Mouse (Mus musculus) stomach, postnatal 0 days (tissue): ENCODE results near the gene Olfr1316. TPM values are rescaled to one million over a fixed set of nuclear protein-coding genes. Genes with fewer than 3 reads are reported as not detected.

Experiments
- ATAC-seq: fragments of 200-750 bp; cut with Nextera tagmentation; 2 replicates; pipeline ENCODE4 v1.8.0; 2017; ENCODE audit not compliant: low FRiP score, low TSS enrichment
- DNase-seq: peaks from one replicate; pipeline ENCODE4 v3.0.0-alpha.2; 2016; ENCODE audit warnings: low spot score
- H3K27ac ChIP-seq: fragments of 300-500 bp; sonication (generic); replicated peaks from 2 replicates; pipeline ENCODE4 v1.5.1; 2014; ENCODE audit warnings: mild to moderate bottlenecking, control low read depth
- H3K27me3 ChIP-seq: fragments of 300-500 bp; sonication (generic); 2 replicates; pipeline ENCODE4 v1.6.1; 2014; ENCODE audit warnings: low read length; ENCODE audit not compliant: control insufficient read depth, insufficient read depth
- H3K36me3 ChIP-seq: fragments of 300-500 bp; sonication (generic); 2 replicates; pipeline ENCODE4 v1.6.1; 2014; ENCODE audit warnings: low read length, mixed read lengths; ENCODE audit not compliant: control insufficient read depth, insufficient read depth
- H3K4me1 ChIP-seq: fragments of 300-500 bp; sonication (generic); replicated peaks from 2 replicates; pipeline ENCODE4 v1.6.1; 2014; ENCODE audit warnings: antibody characterized with exemption; ENCODE audit not compliant: control insufficient read depth, insufficient read depth
- H3K4me2 ChIP-seq: fragments of 300-500 bp; sonication (generic); replicated peaks from 2 replicates; pipeline ENCODE4 v1.6.1; 2014; ENCODE audit warnings: low read depth, mild to moderate bottlenecking, control low read depth, moderate library complexity
- H3K4me3 ChIP-seq: fragments of 300-500 bp; sonication (generic); 2 replicates; pipeline ENCODE4 v1.5.1; 2014; ENCODE audit warnings: low read depth, low read length, control low read depth
- H3K9ac ChIP-seq: fragments of 300-500 bp; sonication (generic); 2 replicates; pipeline ENCODE4 v1.6.1; 2014; ENCODE audit warnings: mild to moderate bottlenecking, low read length, control low read depth, mixed read lengths
- H3K9me3 ChIP-seq: fragments of 300-500 bp; sonication (generic); 2 replicates; pipeline ENCODE4 v1.6.1; 2016; ENCODE audit warnings: low read length; ENCODE audit not compliant: control insufficient read depth
- CTCF ChIP-seq: IDR thresholded peaks from 2 replicates; pipeline ENCODE4 v1.5.1; 2016; ENCODE audit warnings: antibody characterized with exemption, low read depth, mild to moderate bottlenecking, moderate library complexity
- EP300 ChIP-seq: optimal IDR thresholded peaks from 2 replicates; pipeline ENCODE3; 2016; ENCODE audit warnings: antibody characterized with exemption
- WGBS: fragments of 180-500 bp; shearing (Covaris S2); extraction: QIAGEN DNeasy Blood & Tissue Kit; methylation state at CpG from one replicate; pipeline ENCODE4 v1.1.7; 2014; 5-methylcytosine and 5-hydroxymethylcytosine counted together
- polyA plus RNA-seq: library from polyadenylated mRNA; unstranded; fragments of >200 nt; fragmentation: Nextera tagmentation; extraction: Ambion mirVana; gene quantifications from 2 replicates; pipeline ENCODE4 v1.2.1, GENCODE M21; 2015

The Olfr1316 gene
- polyA plus RNA-seq, result not detected in 2 replicates

- H3K9me3 ChIP-seq, result no peaks in the 10 kb centered on the region
- WGBS, result 83% methylated on average over 2 of the region's 2 CpGs
- H3K27me3 ChIP-seq, result no peaks in the 10 kb centered on the region
- H3K4me1 ChIP-seq, result no peaks in the 10 kb centered on the region
- ATAC-seq (no peak), DNase-seq (no peak)
- H3K27ac ChIP-seq, result no peak within 1 kb of the TSS
- H3K4me3 ChIP-seq, result no peak within 1 kb of the TSS
- H3K9ac ChIP-seq, result no peak within 1 kb of the TSS
- no peak within 1 kb of the TSS for H3K4me2 ChIP-seq
- H3K36me3 ChIP-seq, result no peaks in the 10 kb centered on the region
- TF ChIP-seq CTCF (no peak), EP300 (no peak)
Observed at GRCm38 (mm10) chr2:112134877-112135276, at the start of gene Olfr1316. Gene Olfr1316 (minus strand): TSS chr2:112134977.

- no peaks in the 10 kb centered on the region for H3K9me3 ChIP-seq
- H3K4me3 ChIP-seq, result no peak within 1 kb of the TSS
- no peaks in the 10 kb centered on the region for H3K36me3 ChIP-seq
- no peaks in the 10 kb centered on the region for H3K4me1 ChIP-seq
- no peak for ATAC-seq
- no peak within 1 kb of the TSS for H3K4me2 ChIP-seq
- DNase-seq, result no peak
- no peaks in the 10 kb centered on the region for H3K27me3 ChIP-seq
- no peak within 1 kb of the TSS for H3K9ac ChIP-seq
- TF ChIP-seq CTCF (no peak), EP300 (no peak)
- H3K27ac ChIP-seq, result no peak within 1 kb of the TSS
Observed at GRCm38 (mm10) chr2:112153898-112154297, 19.1 kb upstream of the Olfr1316 start, which contains the start of gene Olfr1318. Gene Olfr1318 (plus strand): TSS chr2:112154198.

- no peaks in the 10 kb centered on the region for H3K27me3 ChIP-seq
- WGBS, result 69% methylated on average over 2 of the region's 2 CpGs
- ATAC-seq, result no peak
Observed at GRCm38 (mm10) chr2:112140029-112140428, 5.3 kb upstream of the Olfr1316 start, which contains the start of gene Olfr1317. Gene Olfr1317 (plus strand): TSS chr2:112140329.

GRCm38 (mm10) chr2:112115340-112115739 lies 19.4 kb downstream of the Olfr1316 start, which contains the start of gene Olfr1315-ps1:
Gene Olfr1315-ps1 (minus strand): TSS chr2:112115440.
- no peak for TF ChIP-seq CTCF
- Histone ChIP-seq H3K9me3 (no peaks in the 10 kb centered on the region), H3K4me2 (no peak within 1 kb of the TSS), H3K9ac (no peak within 1 kb of the TSS), H3K4me3 (no peak within 1 kb of the TSS), H3K27ac (no peak within 1 kb of the TSS), H3K36me3 (no peaks in the 10 kb centered on the region), H3K27me3 (no peaks in the 10 kb centered on the region), H3K4me1 (no peaks in the 10 kb centered on the region)
- ATAC-seq (no peak), DNase-seq (no peak)
- 64% methylated on average over 1 of the region's 1 CpGs for WGBS

More at GRCm38 (mm10) chr2:112140029-112140428, 5.3 kb upstream of the Olfr1316 start, which contains the start of gene Olfr1317:
- no peaks in the 10 kb centered on the region for H3K36me3 ChIP-seq
- no peak within 1 kb of the TSS for H3K9ac ChIP-seq
- no peak within 1 kb of the TSS for H3K4me2 ChIP-seq
- H3K4me1 ChIP-seq, result no peaks in the 10 kb centered on the region
- TF ChIP-seq EP300, result no peak
- no peak for TF ChIP-seq CTCF
- H3K9me3 ChIP-seq, result no peaks in the 10 kb centered on the region
- no peak within 1 kb of the TSS for H3K27ac ChIP-seq
- no peak for DNase-seq
- H3K4me3 ChIP-seq, result no peak within 1 kb of the TSS

GRCm38 (mm10) chr2:112096681-112097080 lies 38.1 kb downstream of the Olfr1316 start, which contains the start of gene Olfr1314:
Gene Olfr1314 (minus strand): TSS chr2:112096781.
- Histone ChIP-seq H3K36me3 (no peaks in the 10 kb centered on the region), H3K4me1 (no peaks in the 10 kb centered on the region), H3K27me3 (no peaks in the 10 kb centered on the region), H3K9me3 (no peaks in the 10 kb centered on the region), H3K4me2 (no peak within 1 kb of the TSS), H3K9ac (no peak within 1 kb of the TSS), H3K4me3 (no peak within 1 kb of the TSS), H3K27ac (no peak within 1 kb of the TSS)
- no peak for ATAC-seq
- no peak for DNase-seq
- TF ChIP-seq EP300 (no peak), CTCF (no peak)

GRCm38 (mm10) chr2:112077743-112078142 lies 57.0 kb downstream of the Olfr1316 start, which contains the start of gene Olfr1313:
Gene Olfr1313 (minus strand): TSS chr2:112077843.
- H3K4me3 ChIP-seq, result no peak within 1 kb of the TSS
- H3K27me3 ChIP-seq, result no peaks in the 10 kb centered on the region
- no peak for ATAC-seq
- H3K4me2 ChIP-seq, result no peak within 1 kb of the TSS
- H3K27ac ChIP-seq, result no peak within 1 kb of the TSS
- H3K36me3 ChIP-seq, result no peaks in the 10 kb centered on the region
- DNase-seq, result no peak
- no peak for TF ChIP-seq EP300
- TF ChIP-seq CTCF, result no peak
- H3K4me1 ChIP-seq, result no peaks in the 10 kb centered on the region
- no peaks in the 10 kb centered on the region for H3K9me3 ChIP-seq
- H3K9ac ChIP-seq, result no peak within 1 kb of the TSS

Other genes with a start within 250 kb of the Olfr1316 start
- gene Olfr1306, start 218.7 kb downstream of the Olfr1316 start, polyA plus RNA-seq, result not detected in 2 replicates
- gene Olfr1307, start 185.5 kb downstream of the Olfr1316 start, polyA plus RNA-seq, result 0.04 TPM in 1 of 2 replicates, not detected in the other
- gene Olfr1308, start 170.0 kb downstream of the Olfr1316 start, polyA plus RNA-seq, result not detected in 2 replicates
- gene Olfr1309, start 144.7 kb downstream of the Olfr1316 start, polyA plus RNA-seq, result not detected in 2 replicates
- gene Olfr1310, start 122.3 kb downstream of the Olfr1316 start, polyA plus RNA-seq, result not detected in 2 replicates
- gene Olfr1311, start 110.6 kb downstream of the Olfr1316 start, polyA plus RNA-seq, result not detected in 2 replicates
- gene Olfr1312, start 84.7 kb downstream of the Olfr1316 start, polyA plus RNA-seq, result not detected in 2 replicates
- not detected in 2 replicates for gene Olfr1313, start 57.1 kb downstream of the Olfr1316 start, polyA plus RNA-seq
- not detected in 2 replicates for gene Olfr1314, start 38.2 kb downstream of the Olfr1316 start, polyA plus RNA-seq
- not detected in 2 replicates for gene Olfr1315-ps1, start 19.5 kb downstream of the Olfr1316 start, polyA plus RNA-seq
- not detected in 2 replicates for gene Olfr1317, start 5.4 kb upstream of the Olfr1316 start, polyA plus RNA-seq
- gene Olfr1318, start 19.2 kb upstream of the Olfr1316 start, polyA plus RNA-seq, result 0.05 TPM in 1 of 2 replicates, not detected in the other
- 40.2 and 52.0 TPM in 2 replicates for gene Lpcat4, start 104.5 kb upstream of the Olfr1316 start, polyA plus RNA-seq
- 0.06 and 0.10 TPM in 2 replicates for gene Nutm1, start 124.3 kb upstream of the Olfr1316 start, polyA plus RNA-seq
- gene Nop10, start 126.9 kb upstream of the Olfr1316 start, polyA plus RNA-seq, result 169 and 172 TPM in 2 replicates
- 5.4 and 6.2 TPM in 2 replicates for gene Slc12a6, start 130.8 kb upstream of the Olfr1316 start, polyA plus RNA-seq
- not detected in 2 replicates for gene Gm21985, start 131.3 kb upstream of the Olfr1316 start, polyA plus RNA-seq
- gene Emc4, start 233.1 kb upstream of the Olfr1316 start, polyA plus RNA-seq, result 120 and 123 TPM in 2 replicates
- gene Katnbl1, start 244.2 kb upstream of the Olfr1316 start, polyA plus RNA-seq, result 25.8 and 26.4 TPM in 2 replicates